Mouse (Mus musculus): ENCODE results near the gene Lpcat3. TPM values are rescaled to one million over a fixed set of nuclear protein-coding genes. Genes with fewer than 3 reads are reported as not detected.
A peak's percentile ranks its signal among the peaks of the same experiment; 100 is the strongest.

Lpcat3 gene
- total RNA-seq, 2 experiments from 2014 or later, result 31.0 to 32.6 TPM

- Histone ChIP-seq H3K27ac (no peak overlapping the region), H3K4me3 (no peak overlapping the region)
- DNase-seq (ENCODE audit: low spot score in 2 of 2), result no peak
- TF ChIP-seq CTCF (conservative IDR thresholded peaks at IDR 0.05), result no peak
These were observed 55.9 kb downstream of the Lpcat3 start for GRCm38 (mm10) chr6:124718703-124719102.

GRCm38 (mm10) chr6:124719354-124719978, 56.6 kb downstream of the Lpcat3 start:
- TF ChIP-seq CTCF (conservative IDR thresholded peaks at IDR 0.05), result no peak
- no peak for DNase-seq (ENCODE audit: low spot score in 2 of 2)
- no peak overlapping the region for H3K27ac ChIP-seq
- H3K4me3 ChIP-seq, result no peak overlapping the region

- no peak for DNase-seq (ENCODE audit: low spot score in 2 of 2)
- H3K4me3 ChIP-seq, result no peak overlapping the region
- H3K27ac ChIP-seq, result no peak overlapping the region
- no peak for TF ChIP-seq CTCF (conservative IDR thresholded peaks at IDR 0.05)
These were observed 58.1 kb downstream of the Lpcat3 start for GRCm38 (mm10) chr6:124720904-124721303.

GRCm38 (mm10) chr6:124722876-124723473, 60.1 kb downstream of the Lpcat3 start:
- Histone ChIP-seq H3K4me3 (no peak overlapping the region), H3K27ac (no peak overlapping the region)
- DNase-seq (ENCODE audit: low spot score in 2 of 2), result no peak
- TF ChIP-seq CTCF (conservative IDR thresholded peaks at IDR 0.05), result no peak

- no peak for DNase-seq (ENCODE audit: low spot score in 2 of 2)
- H3K27ac ChIP-seq, result no peak overlapping the region
- no peak for TF ChIP-seq CTCF (conservative IDR thresholded peaks at IDR 0.05)
- no peak overlapping the region for H3K4me3 ChIP-seq
These were observed 60.7 kb downstream of the Lpcat3 start for GRCm38 (mm10) chr6:124723541-124723940.

- DNase-seq (ENCODE audit: low spot score in 2 of 2), result no peak
- Histone ChIP-seq H3K27ac (no peak overlapping the region), H3K4me3 (no peak overlapping the region)
- no peak for TF ChIP-seq CTCF (conservative IDR thresholded peaks at IDR 0.05)
These were observed 61.6 kb downstream of the Lpcat3 start for GRCm38 (mm10) chr6:124724472-124724871.

- Histone ChIP-seq H3K4me3 (no peak overlapping the region), H3K27ac (no peak overlapping the region)
- DNase-seq (ENCODE audit: low spot score in 2 of 2), result no peak
- TF ChIP-seq CTCF (conservative IDR thresholded peaks at IDR 0.05), result no peak
These were observed 65.8 kb downstream of the Lpcat3 start for GRCm38 (mm10) chr6:124728621-124729020.

- no peak for DNase-seq (ENCODE audit: low spot score in 2 of 2)
- no peak overlapping the region for H3K4me3 ChIP-seq
- no peak overlapping the region for H3K27ac ChIP-seq
- TF ChIP-seq CTCF (conservative IDR thresholded peaks at IDR 0.05), result no peak
These were observed 67.3 kb downstream of the Lpcat3 start for GRCm38 (mm10) chr6:124729850-124730705.

- no peak for TF ChIP-seq CTCF (conservative IDR thresholded peaks at IDR 0.05)
- no peak for DNase-seq (ENCODE audit: low spot score in 2 of 2)
- H3K27ac ChIP-seq, result no peak overlapping the region
- H3K4me3 ChIP-seq, result no peak overlapping the region
These were observed 68.2 kb downstream of the Lpcat3 start for GRCm38 (mm10) chr6:124731038-124731437.

- no peak for DNase-seq (ENCODE audit: low spot score in 2 of 2)
- no peak for TF ChIP-seq CTCF (conservative IDR thresholded peaks at IDR 0.05)
- Histone ChIP-seq H3K27ac (peak overlapping the region; percentile 32; the same call in 1 of the 2 replicates), H3K4me3 (peak overlapping the region; percentile 8; the same call in 1 of the 2 replicates)
These were observed 69.9 kb downstream of the Lpcat3 start for GRCm38 (mm10) chr6:124732476-124733370.

- no peak for TF ChIP-seq CTCF (conservative IDR thresholded peaks at IDR 0.05)
These were observed 71.6 kb downstream of the Lpcat3 start for GRCm38 (mm10) chr6:124734417-124734816.

GRCm38 (mm10) chr6:124737040-124737439, 74.2 kb downstream of the Lpcat3 start:
- no peak for DNase-seq (ENCODE audit: low spot score in 2 of 2)
- Histone ChIP-seq H3K27ac (no peak overlapping the region), H3K4me3 (no peak overlapping the region)
- TF ChIP-seq CTCF (conservative IDR thresholded peaks at IDR 0.05), result no peak

More at GRCm38 (mm10) chr6:124734417-124734816, 71.6 kb downstream of the Lpcat3 start:
- no peak for DNase-seq (ENCODE audit: low spot score in 2 of 2)
- Histone ChIP-seq H3K4me3 (no peak overlapping the region), H3K27ac (no peak overlapping the region)

All from layer of hippocampus, adult 2 months (tissue).